Mouse (Mus musculus): ENCODE results near the gene Dcbld2. TPM values are rescaled to one million over a fixed set of nuclear protein-coding genes. Genes with fewer than 3 reads are reported as not detected.

Dcbld2 gene
- total RNA-seq, 2 experiments from 2014 or later = 26.0 to 26.1 TPM

Other genes with a start within 250 kb of the Dcbld2 start
- 10 to 100 TPM; 20.2 to 22.9 TPM for gene St3gal6, start 115.8 kb downstream of the Dcbld2 start, total RNA-seq (2021)
- not detected for gene Gm813, start 208.5 kb downstream of the Dcbld2 start, total RNA-seq (2021)
- not detected for gene E330017A01Rik, start 230.3 kb downstream of the Dcbld2 start, total RNA-seq (2021)

All from left cerebral cortex, postnatal 36 days (tissue).